Mouse (Mus musculus) heart, embryonic 16.5 days (tissue): ENCODE data around the gene Ptbp3. TPM values are rescaled to one million over a fixed set of nuclear protein-coding genes. Genes with fewer than 3 reads are reported as not detected.
A peak's percentile ranks its signal among the peaks of the same experiment; 100 is the strongest.

ENCODE experiments used
- ATAC-seq: fragments of 200-750 bp; cut with Nextera tagmentation; replicated peaks from 2 replicates; pipeline ENCODE4 v1.8.0; 2017; ENCODE audit warnings: moderate number of reproducible peaks; ENCODE audit not compliant: insufficient read depth, low FRiP score; ENCODE audit errors: extremely low read depth
- H3K27ac ChIP-seq: fragments of 300-500 bp; sonication (generic); 2 replicates; pipeline ENCODE4 v1.5.1; 2014; ENCODE audit warnings: mild to moderate bottlenecking, low read length, control low read depth, moderate library complexity
- H3K27me3 ChIP-seq: fragments of 300-500 bp; sonication (generic); 2 replicates; pipeline ENCODE4 v1.6.1; 2014; ENCODE audit warnings: low read length, mixed read lengths; ENCODE audit not compliant: control insufficient read depth, insufficient read depth
- H3K36me3 ChIP-seq: fragments of 300-500 bp; sonication (generic); 2 replicates; pipeline ENCODE4 v1.6.1; 2014; ENCODE audit not compliant: control insufficient read depth, insufficient read depth
- H3K4me1 ChIP-seq: fragments of 300-500 bp; sonication (generic); 2 replicates; pipeline ENCODE4 v1.6.1; 2014; ENCODE audit warnings: low read length, mixed read lengths; ENCODE audit not compliant: control insufficient read depth, insufficient read depth
- H3K4me2 ChIP-seq: fragments of 300-500 bp; sonication (generic); 2 replicates; pipeline ENCODE4 v1.6.1; 2014; ENCODE audit warnings: low read depth, mild to moderate bottlenecking, control low read depth, low read length
- H3K4me3 ChIP-seq: fragments of 300-500 bp; sonication (generic); 2 replicates; pipeline ENCODE4 v1.5.1; 2014; ENCODE audit warnings: mild to moderate bottlenecking, control low read depth, low read length
- H3K9ac ChIP-seq: fragments of 300-500 bp; sonication (generic); 2 replicates; pipeline ENCODE4 v1.6.1; 2014; ENCODE audit warnings: low read length, control low read depth
- H3K9me3 ChIP-seq: fragments of 300-500 bp; sonication (generic); replicated peaks from 2 replicates; pipeline ENCODE4 v1.6.1; 2016; ENCODE audit warnings: low read length; ENCODE audit not compliant: control insufficient read depth
- WGBS: fragments of 180-500 bp; shearing (Covaris S2); extraction: QIAGEN DNeasy Blood & Tissue Kit; methylation state at CpG from one replicate; pipeline ENCODE4 v1.1.7; 2014; 5-methylcytosine and 5-hydroxymethylcytosine counted together
- polyA plus RNA-seq: library from polyadenylated mRNA; unstranded; fragments of >200 nt; fragmentation: Nextera tagmentation; extraction: Ambion mirVana; gene quantifications from 2 replicates; pipeline ENCODE4 v1.2.1, GENCODE M21; 2015

Gene Ptbp3
- polyA plus RNA-seq, 1 experiment from 2014 or later: 27.6 TPM

- H3K27me3 ChIP-seq: no peaks in the 10 kb centered on the region
- no peak overlapping the region for H3K4me3 ChIP-seq
- no peak overlapping the region for H3K4me2 ChIP-seq
- no peak overlapping the region for H3K27ac ChIP-seq
- H3K9me3 ChIP-seq: no peaks in the 10 kb centered on the region
- no peak for ATAC-seq
- no peaks in the 10 kb centered on the region for H3K36me3 ChIP-seq
- WGBS: 80% methylated on average over 8 of the region's 8 CpGs
- no peak overlapping the region for H3K9ac ChIP-seq
- H3K4me1 ChIP-seq: no peaks in the 10 kb centered on the region
These were observed 96.6 kb downstream of the Ptbp3 start for GRCm38 (mm10) chr4:59452503-59452933.

- H3K27me3 ChIP-seq: no peaks in the 10 kb centered on the region
- ATAC-seq: no peak
- H3K36me3 ChIP-seq: no peaks in the 10 kb centered on the region
- no peak overlapping the region for H3K4me3 ChIP-seq
- H3K9me3 ChIP-seq: peaks cover 4% of the 10 kb centered on the region; the same call in 1 of the 2 replicates
- no peak overlapping the region for H3K4me2 ChIP-seq
- no peak overlapping the region for H3K27ac ChIP-seq
- WGBS: 80% methylated on average over 3 of the region's 3 CpGs
- H3K9ac ChIP-seq: no peak overlapping the region
- H3K4me1 ChIP-seq: no peaks in the 10 kb centered on the region
These were observed 98.3 kb downstream of the Ptbp3 start for GRCm38 (mm10) chr4:59450906-59451305.

GRCm38 (mm10) chr4:59450234-59450854 lies 98.8 kb downstream of the Ptbp3 start:
- ATAC-seq: no peak
- H3K36me3 ChIP-seq: no peaks in the 10 kb centered on the region
- 78% methylated on average over 6 of the region's 6 CpGs for WGBS
- H3K9me3 ChIP-seq: peaks cover 4% of the 10 kb centered on the region; the same call in 1 of the 2 replicates
- H3K4me3 ChIP-seq: no peak overlapping the region
- no peak overlapping the region for H3K9ac ChIP-seq
- no peaks in the 10 kb centered on the region for H3K27me3 ChIP-seq
- H3K27ac ChIP-seq: no peak overlapping the region
- peaks cover 4% of the 10 kb centered on the region; the same call in 1 of the 2 replicates for H3K4me1 ChIP-seq
- H3K4me2 ChIP-seq: no peak overlapping the region

- Histone ChIP-seq H3K4me3 (no peak overlapping the region), H3K36me3 (no peaks in the 10 kb centered on the region), H3K9me3 (peaks cover 4% of the 10 kb centered on the region; the same call in 1 of the 2 replicates), H3K4me1 (peaks cover 7% of the 10 kb centered on the region; the same call in 1 of the 2 replicates), H3K27ac (no peak overlapping the region), H3K4me2 (no peak overlapping the region), H3K9ac (no peak overlapping the region), H3K27me3 (no peaks in the 10 kb centered on the region)
- WGBS: 89% methylated on average over 1 of the region's 1 CpGs
- ATAC-seq: no peak
These were observed 101.9 kb downstream of the Ptbp3 start for GRCm38 (mm10) chr4:59447296-59447695.

- ATAC-seq: 0 out of 2 replicates have a peak, but pooled peaks have one; percentile 56
- Histone ChIP-seq H3K9me3 (peaks cover 4% of the 10 kb centered on the region; the same call in 1 of the 2 replicates), H3K27me3 (no peaks in the 10 kb centered on the region), H3K4me1 (peaks cover 7% of the 10 kb centered on the region; the same call in 1 of the 2 replicates), H3K27ac (0 out of 2 replicates have a peak overlapping the region, but pooled peaks have one; percentile 5), H3K36me3 (no peaks in the 10 kb centered on the region), H3K4me2 (no peak overlapping the region), H3K4me3 (no peak overlapping the region), H3K9ac (no peak overlapping the region)
- 18% methylated on average over 6 of the region's 6 CpGs for WGBS
These were observed 103.6 kb downstream of the Ptbp3 start for GRCm38 (mm10) chr4:59445516-59445915.

GRCm38 (mm10) chr4:59444994-59445393 lies 104.2 kb downstream of the Ptbp3 start:
- 67% methylated on average over 3 of the region's 3 CpGs for WGBS
- H3K9ac ChIP-seq: no peak overlapping the region
- ATAC-seq: no peak
- H3K27me3 ChIP-seq: no peaks in the 10 kb centered on the region
- no peaks in the 10 kb centered on the region for H3K36me3 ChIP-seq
- no peak overlapping the region for H3K4me2 ChIP-seq
- peak overlapping the region; percentile 43; the same call in 1 of the 2 replicates for H3K27ac ChIP-seq
- H3K4me3 ChIP-seq: no peak overlapping the region
- peaks cover 7% of the 10 kb centered on the region; the same call in 1 of the 2 replicates for H3K4me1 ChIP-seq
- peaks cover 4% of the 10 kb centered on the region; the same call in 1 of the 2 replicates for H3K9me3 ChIP-seq

- H3K9ac ChIP-seq: no peak overlapping the region
- no peak overlapping the region; the same call in 1 of the 2 replicates for H3K27ac ChIP-seq
- no peak overlapping the region for H3K4me3 ChIP-seq
- peak; percentile 56; the same call in 1 of the 2 replicates for ATAC-seq
- H3K9me3 ChIP-seq: peaks cover 4% of the 10 kb centered on the region; the same call in 1 of the 2 replicates
- peaks cover 7% of the 10 kb centered on the region; the same call in 1 of the 2 replicates for H3K4me1 ChIP-seq
- no peaks in the 10 kb centered on the region for H3K27me3 ChIP-seq
- H3K36me3 ChIP-seq: no peaks in the 10 kb centered on the region
- H3K4me2 ChIP-seq: no peak overlapping the region
- 68% methylated on average over 4 of the region's 4 CpGs for WGBS
These were observed 105.1 kb downstream of the Ptbp3 start for GRCm38 (mm10) chr4:59444085-59444484.

- Histone ChIP-seq H3K4me3 (no peak overlapping the region), H3K9ac (no peak overlapping the region), H3K27me3 (no peaks in the 10 kb centered on the region), H3K4me1 (peaks cover 16% of the 10 kb centered on the region), H3K27ac (no peak overlapping the region), H3K4me2 (no peak overlapping the region), H3K36me3 (no peaks in the 10 kb centered on the region), H3K9me3 (no peaks in the 10 kb centered on the region)
- no peak for ATAC-seq
- WGBS: 73% methylated on average over 1 of the region's 1 CpGs
These were observed 107.9 kb downstream of the Ptbp3 start for GRCm38 (mm10) chr4:59441265-59441664.

GRCm38 (mm10) chr4:59439960-59440359 lies 109.2 kb downstream of the Ptbp3 start:
- 51% methylated on average over 2 of the region's 2 CpGs for WGBS
- H3K27ac ChIP-seq: no peak overlapping the region
- H3K36me3 ChIP-seq: no peaks in the 10 kb centered on the region

More at GRCm38 (mm10) chr4:59439960-59440359, 109.2 kb downstream of the Ptbp3 start:
- no peak for ATAC-seq
- no peaks in the 10 kb centered on the region for H3K9me3 ChIP-seq
- no peaks in the 10 kb centered on the region for H3K27me3 ChIP-seq
- peaks cover 10% of the 10 kb centered on the region for H3K4me1 ChIP-seq
- no peak overlapping the region for H3K4me2 ChIP-seq
- H3K9ac ChIP-seq: no peak overlapping the region
- no peak overlapping the region for H3K4me3 ChIP-seq
